Mouse (Mus musculus) urinary bladder, postnatal 4 days (tissue): Measurements from ENCODE around the gene Wasf3.
"Not testable (repeated sequence)": the region's sequence is repeated elsewhere in the genome, so short reads cannot be mapped to it uniquely, and the experiment has no call there.

ENCODE experiments used
- DNase-seq, 2 experiments: peaks; one replicate each; pipeline ENCODE4 v3.0.0; 2021 to 2022; ENCODE audit warnings: low spot score in 2 of 2

Gene Wasf3

DNA sequence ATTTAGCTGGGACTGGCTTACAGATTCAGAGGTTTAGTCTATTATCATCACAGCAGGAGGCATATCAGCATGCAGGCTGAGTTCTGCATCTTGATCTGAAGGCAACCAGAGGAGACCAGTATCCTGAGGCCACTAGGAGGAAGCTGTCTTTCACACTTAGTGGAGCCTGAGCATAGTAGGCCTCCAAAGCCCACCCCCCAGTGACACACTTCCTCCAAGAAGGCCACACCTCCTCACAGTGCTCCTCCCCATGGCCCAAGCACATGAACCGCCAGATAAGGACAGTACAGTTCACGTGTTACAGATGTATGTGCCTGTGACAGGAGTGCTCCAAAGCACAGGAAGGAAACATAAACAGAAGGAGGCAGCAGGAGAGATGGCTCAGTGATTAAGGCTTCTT lies 58.0 kb downstream of the Wasf3 start:
- peak in 1 of 2 experiments; percentile 3 for DNase-seq

DNA sequence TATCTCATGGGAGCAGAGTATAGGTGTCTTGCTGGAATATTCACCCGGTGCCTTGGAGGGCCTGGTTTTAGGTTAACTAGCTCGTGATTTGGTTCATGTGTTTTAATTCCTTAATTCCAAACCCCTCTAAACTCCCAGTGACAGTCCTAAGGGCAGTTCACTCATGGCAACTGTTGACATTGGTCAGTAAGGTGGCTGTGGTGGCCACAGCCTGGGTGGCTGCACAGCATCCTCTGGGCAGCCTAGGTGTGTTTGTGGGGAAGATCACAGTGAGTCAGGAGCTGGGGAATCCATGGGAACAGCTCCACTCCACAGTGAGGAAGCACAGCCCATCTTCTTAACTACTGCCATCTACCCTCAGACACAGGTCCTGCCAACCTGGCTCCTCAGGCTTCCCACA lies 61.8 kb downstream of the Wasf3 start:
- no peak for DNase-seq

- peak in 1 of 2 experiments; percentile 7 for DNase-seq
These were observed 66.9 kb downstream of the Wasf3 start for GRCm38 (mm10) chr5:146451592-146452254.

GRCm38 (mm10) chr5:146453556-146453955 lies 68.8 kb downstream of the Wasf3 start:
- DNase-seq = no peak

- DNase-seq = no peak
These were observed 76.8 kb downstream of the Wasf3 start for GRCm38 (mm10) chr5:146461612-146462011.

DNA sequence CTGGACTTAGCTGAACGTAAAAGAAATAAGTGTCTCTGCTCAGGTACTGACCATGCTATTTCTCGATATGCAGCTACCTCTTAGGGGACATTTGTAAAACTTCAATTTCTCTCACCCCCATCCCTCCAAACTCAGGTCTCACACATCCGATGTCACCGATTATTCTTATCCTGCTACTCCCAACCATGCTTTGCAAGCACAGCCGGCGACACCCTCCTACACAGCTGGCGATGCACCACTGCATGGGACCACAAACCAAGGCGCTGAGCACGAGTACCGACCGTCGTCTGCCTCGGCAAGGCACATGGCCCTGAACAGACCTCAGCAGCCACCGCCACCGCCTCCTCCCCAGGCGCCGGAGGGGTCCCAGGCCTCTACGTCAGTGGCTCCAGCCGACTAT lies 81.9 kb downstream of the Wasf3 start:
- no peak for DNase-seq

DNA sequence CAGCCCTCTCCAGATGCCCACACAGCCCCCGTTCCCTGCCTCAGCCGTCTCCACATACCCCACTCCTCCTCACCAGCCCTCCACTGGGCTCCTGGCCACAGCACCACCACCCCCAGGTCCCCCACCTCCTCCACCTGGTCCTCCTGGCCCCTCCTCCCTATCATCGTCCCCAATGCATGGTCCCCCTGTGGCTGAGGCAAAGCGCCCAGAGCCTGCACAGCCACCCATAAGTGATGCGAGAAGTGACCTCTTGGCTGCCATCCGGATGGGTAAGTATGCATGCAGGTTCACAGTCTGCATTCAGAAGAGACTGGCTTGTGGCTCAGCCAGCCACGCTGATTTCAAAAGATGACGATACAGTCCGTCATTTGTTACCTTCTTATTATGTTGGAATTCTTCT lies 83.5 kb downstream of the Wasf3 start:
- DNase-seq = no peak

DNA sequence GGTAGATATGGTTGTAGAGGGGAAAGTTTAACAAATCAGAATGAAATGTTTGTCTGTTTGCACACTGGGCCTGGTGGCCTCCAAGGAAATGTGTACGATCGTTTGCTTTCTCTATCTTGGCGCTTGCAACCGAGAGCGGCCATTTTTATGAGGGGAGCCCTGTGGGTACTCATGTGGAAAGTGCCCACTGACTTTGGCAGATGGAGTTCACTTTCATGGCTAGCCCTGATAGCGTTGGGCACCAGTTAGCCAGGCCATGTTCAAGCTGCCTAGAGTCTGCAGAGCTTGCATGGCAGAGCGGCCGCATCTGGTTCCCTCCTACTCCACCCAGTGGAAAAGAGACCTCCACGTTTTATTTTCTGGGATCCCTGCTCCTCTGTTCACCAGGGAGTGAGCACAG lies 86.0 kb downstream of the Wasf3 start:
- no peak for DNase-seq

DNA sequence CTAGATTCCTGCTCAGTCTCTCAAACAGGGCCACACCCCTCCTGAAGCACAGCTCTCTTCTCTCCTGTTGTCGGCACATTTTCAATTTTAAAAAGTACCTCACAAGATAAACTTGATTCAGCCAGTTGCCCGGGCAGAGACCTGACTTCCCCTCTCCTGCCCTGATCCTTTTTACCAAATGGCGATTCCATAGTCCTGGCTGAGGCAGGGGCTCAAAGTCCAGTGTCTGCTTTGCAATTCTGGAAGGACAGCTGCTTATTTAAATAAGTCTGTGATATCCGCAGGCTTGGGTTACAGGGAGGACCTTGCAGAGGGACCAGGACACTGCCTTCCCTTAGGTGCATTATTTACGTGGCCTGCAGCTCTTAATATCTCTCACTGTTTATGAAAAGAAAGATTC lies 86.5 kb downstream of the Wasf3 start:
- no peak for DNase-seq

GRCm38 (mm10) chr5:146471821-146472220 lies 87.0 kb downstream of the Wasf3 start:
- no peak for DNase-seq

DNA sequence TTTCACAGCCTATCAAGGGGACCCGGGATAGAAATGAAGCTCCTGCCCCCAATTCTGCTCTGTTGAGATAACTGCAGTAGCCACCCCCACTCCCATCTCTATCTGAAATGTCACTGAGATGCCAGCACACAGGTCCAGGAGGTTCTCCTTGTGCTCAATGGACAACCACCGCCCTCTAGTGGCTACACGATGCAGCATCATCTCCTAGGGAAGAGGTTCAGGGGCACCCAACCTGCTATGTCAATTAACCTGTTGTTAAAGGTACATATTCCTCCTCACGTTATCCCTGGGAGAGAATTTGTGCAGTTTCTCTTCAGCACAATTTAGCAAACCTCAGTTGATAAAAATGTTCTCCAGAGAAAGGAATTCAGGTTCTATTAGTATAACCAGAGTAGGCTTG lies 94.8 kb downstream of the Wasf3 start:
- DNase-seq = not testable (repeated sequence)

- DNase-seq = not testable (repeated sequence)
These were observed 96.9 kb downstream of the Wasf3 start, which contains the start of gene Gm6408 for GRCm38 (mm10) chr5:146481665-146482064. Gene Gm6408, plus strand, starts transcription at chr5:146481965.

DNA sequence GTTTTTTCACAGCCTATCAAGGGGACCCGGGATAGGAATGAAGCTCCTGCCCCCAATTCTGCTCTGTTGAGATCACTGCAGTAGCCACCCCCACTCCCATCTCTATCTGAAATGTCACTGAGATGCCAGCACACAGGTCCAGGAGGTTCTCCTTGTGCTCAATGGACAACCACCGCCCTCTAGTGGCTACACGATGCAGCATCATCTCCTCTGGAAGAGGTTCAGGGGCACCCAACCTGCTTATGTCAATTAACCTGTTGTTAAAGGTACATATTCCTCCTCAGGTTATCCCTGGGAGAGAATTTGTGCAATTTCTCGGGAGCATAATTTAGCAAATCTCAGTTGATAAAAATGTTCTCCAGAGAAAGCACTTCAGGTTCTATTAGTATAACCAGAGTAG lies 104.2 kb downstream of the Wasf3 start:
- DNase-seq = not testable (repeated sequence)

- DNase-seq = not testable (repeated sequence)
These were observed 106.3 kb downstream of the Wasf3 start, which contains the start of gene Gm6370 for GRCm38 (mm10) chr5:146491063-146491462. Gene Gm6370, plus strand, starts transcription at chr5:146491363.

DNA sequence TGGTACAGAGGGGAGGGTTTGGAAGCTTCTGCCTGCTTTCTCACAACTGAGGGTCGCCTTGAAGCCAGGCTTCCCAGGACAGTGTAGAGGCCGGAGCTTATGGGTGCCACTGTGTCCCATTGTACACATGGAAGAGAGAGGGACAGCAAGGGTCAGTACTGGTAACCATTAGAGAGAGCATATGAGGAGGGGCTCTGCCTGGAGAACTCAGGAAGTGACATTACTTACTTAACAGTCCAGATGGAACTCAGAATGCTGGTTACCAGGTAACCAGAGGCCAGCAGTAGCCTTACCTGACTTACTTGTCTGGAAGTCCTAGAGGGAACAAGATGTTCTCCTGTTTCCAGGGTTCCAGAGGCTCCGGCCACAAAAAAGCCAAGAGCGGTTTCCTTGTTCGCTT lies 117.3 kb downstream of the Wasf3 start, which contains the start of gene 4930449I24Rik:
Gene 4930449I24Rik (plus strand): TSS at position 301 of the 400 bp plus-strand sequence.
- DNase-seq = not testable (repeated sequence)

DNA sequence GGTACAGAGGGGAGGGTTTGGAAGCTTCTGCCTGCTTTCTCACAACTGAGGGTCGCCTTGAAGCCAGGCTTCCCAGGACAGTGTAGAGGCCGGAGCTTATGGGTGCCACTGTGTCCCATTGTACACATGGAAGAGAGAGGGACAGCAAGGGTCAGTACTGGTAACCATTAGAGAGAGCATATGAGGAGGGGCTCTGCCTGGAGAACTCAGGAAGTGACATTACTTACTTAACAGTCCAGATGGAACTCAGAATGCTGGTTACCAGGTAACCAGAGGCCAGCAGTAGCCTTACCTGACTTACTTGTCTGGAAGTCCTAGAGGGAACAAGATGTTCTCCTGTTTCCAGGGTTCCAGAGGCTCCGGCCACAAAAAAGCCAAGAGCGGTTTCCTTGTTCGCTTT lies 129.0 kb downstream of the Wasf3 start, which contains the start of gene Gm3402:
Gene Gm3402 (plus strand): TSS at position 301 of the 400 bp plus-strand sequence.
- not testable (repeated sequence) for DNase-seq
